Comparison of ENCODE assay signal across 15 mouse cellular contexts in the genomic region with DNA sequence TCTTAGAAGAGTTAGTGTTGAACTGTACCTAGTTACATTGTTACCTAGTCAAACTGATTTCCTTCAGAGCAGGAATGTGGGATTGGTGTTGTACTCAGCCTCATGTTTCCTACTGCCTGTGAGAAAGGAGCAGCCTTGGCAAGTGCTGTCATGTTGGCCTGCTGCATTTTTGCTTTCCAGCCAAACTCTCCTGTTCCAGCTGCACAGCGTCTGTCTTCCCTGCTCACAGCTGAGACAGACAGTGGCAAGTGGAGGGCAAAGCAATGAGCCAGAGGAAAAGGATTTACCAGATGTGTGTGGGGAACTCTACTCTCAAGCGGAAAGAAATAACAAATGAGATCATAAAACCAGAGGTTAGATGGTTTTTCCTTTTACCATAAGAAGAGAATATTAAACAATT. TPM values are rescaled to one million over a fixed set of nuclear protein-coding genes. Genes with fewer than 3 reads are reported as not detected.
DNase-seq lines count a peak whose midpoint lies in the region; ATAC-seq lines count a peak whose summit lies in the region.
"Had no signal": no experiment of that assay in that cellular context is flagged by ENCODE, and none has a peak within 500 bp of the region (broad histone marks: within the 10 kb centered on the region; RNA-seq: fewer than 3 reads in every experiment).

No protein-coding gene starts in this region.

- no peak overlapping the region for H3K4me2 ChIP-seq in neural tube, embryonic 11.5 days (ENCODE audit: low read depth)
- H3K4me2 ChIP-seq: intestine, embryonic 15.5 days; liver, embryonic 13.5 days; midbrain, embryonic 12.5 days had no signal

- no peak overlapping the region for H3K4me3 ChIP-seq in neural tube, embryonic 11.5 days (ENCODE audit: low read depth, low read length)
- H3K4me3 ChIP-seq: intestine, embryonic 15.5 days; liver, embryonic 13.5 days; midbrain, embryonic 12.5 days had no signal

- no peak overlapping the region for H3K27ac ChIP-seq in neural tube, embryonic 11.5 days (ENCODE audit: low read depth, low read length)
- H3K27ac ChIP-seq: intestine, embryonic 15.5 days; liver, embryonic 13.5 days; midbrain, embryonic 12.5 days had no signal

- H3K27me3 ChIP-seq in neural tube, embryonic 11.5 days (ENCODE audit: control insufficient read depth, insufficient read depth, low read length): no peaks in the 10 kb centered on the region
- H3K27me3 ChIP-seq: intestine, embryonic 15.5 days; liver, embryonic 13.5 days; midbrain, embryonic 12.5 days had no signal

- peak; percentile 35 for DNase-seq in embryo, embryonic 10 days (ENCODE audit: low spot score)
- no peak for DNase-seq in embryo, embryonic 9.5 days (ENCODE audit: extremely low spot score)
- DNase-seq in lung, postnatal 10 days: peak; percentile 4
- no peak for DNase-seq in lung, postnatal 4 days
- DNase-seq in gastrocnemius, postnatal 14 days: peak; percentile 72
- peak; percentile 13 for DNase-seq in neural tube, embryonic 11.5 days (ENCODE audit: low spot score)
- no peak for DNase-seq in right cerebral cortex, postnatal 14 days
- no peak for DNase-seq in spleen, adult 18-20 months
- DNase-seq: adrenal gland, postnatal 14 days; B cell, adult 2 months; cerebellum, adult 2 months; liver, embryonic 13.5 days had no signal

- 32% methylated on average over 2 of the region's 2 CpGs for WGBS in neural tube, embryonic 11.5 days

- H3K9ac ChIP-seq in neural tube, embryonic 11.5 days (ENCODE audit: low read length): no peak overlapping the region
- H3K9ac ChIP-seq: intestine, embryonic 15.5 days; liver, embryonic 13.5 days; midbrain, embryonic 12.5 days had no signal

- no peaks in the 10 kb centered on the region for H3K4me1 ChIP-seq in neural tube, embryonic 11.5 days (ENCODE audit: control insufficient read depth, insufficient read depth, low read length)
- H3K4me1 ChIP-seq: intestine, embryonic 15.5 days; liver, embryonic 13.5 days; midbrain, embryonic 12.5 days had no signal

- intact Hi-C loops in gastrocnemius, postnatal 14 days (cut with DNase I; ENCODE audit: low total_unique reads): no loop called here

- no peak for ATAC-seq in neural tube, embryonic 11.5 days (ENCODE audit: insufficient read depth, low FRiP score, low TSS enrichment)
- ATAC-seq: intestine, embryonic 15.5 days had no signal

- H3K9me3 ChIP-seq in neural tube, embryonic 11.5 days (ENCODE audit: control insufficient read depth, low read length): peaks cover 4% of the 10 kb centered on the region; the same call in 1 of the 2 replicates
- H3K9me3 ChIP-seq: midbrain, embryonic 12.5 days had no signal

- no peaks in the 10 kb centered on the region for H3K36me3 ChIP-seq in neural tube, embryonic 11.5 days (ENCODE audit: control insufficient read depth, insufficient read depth, low read length)
- H3K36me3 ChIP-seq: intestine, embryonic 15.5 days; liver, embryonic 13.5 days; midbrain, embryonic 12.5 days had no signal

RNA-seq across cellular contexts. Expression of gene Gm39653, which starts 12.4 kb away (rescaled TPM):
- total RNA-seq in gastrocnemius, postnatal 14 days (2021): not detected
- not detected in 2 replicates for polyA plus RNA-seq in neural tube, embryonic 11.5 days (2014; fragmentation: Nextera tagmentation; extraction: Ambion mirVana)
- total RNA-seq: adrenal gland, postnatal 14 days; granulocyte monocyte progenitor cell, adult 5-6 weeks had no signal
- polyA plus RNA-seq: cerebellum, adult 2 months; intestine, embryonic 15.5 days; liver, embryonic 13.5 days; midbrain, embryonic 12.5 days had no signal

RNA-seq across cellular contexts. Expression of gene Dytn, which starts 58.5 kb away (rescaled TPM):
- not detected for total RNA-seq in gastrocnemius, postnatal 14 days (2021)
- polyA plus RNA-seq in neural tube, embryonic 11.5 days (2014; fragmentation: Nextera tagmentation; extraction: Ambion mirVana): not detected in 2 replicates
- total RNA-seq: adrenal gland, postnatal 14 days; granulocyte monocyte progenitor cell, adult 5-6 weeks had no signal
- polyA plus RNA-seq: intestine, embryonic 15.5 days; liver, embryonic 13.5 days; midbrain, embryonic 12.5 days had no signal

Comparison
In these comparisons a context has a peak if more than half of its experiments do, and no peak if none do; other contexts are left out.
1. DNase-seq: peak in embryo, embryonic 10 days (single experiment), lung, postnatal 10 days (single experiment), gastrocnemius, postnatal 14 days (single experiment) and neural tube, embryonic 11.5 days (single experiment); none in embryo, embryonic 9.5 days (single experiment), lung, postnatal 4 days (0 of 2), right cerebral cortex, postnatal 14 days (single experiment) and spleen, adult 18-20 months (0 of 2).